Mouse (Mus musculus): Measurements from ENCODE around the gene Egln3.
A peak's percentile ranks its signal among the peaks of the same experiment; 100 is the strongest.

Egln3 gene

GRCm38 (mm10) chr12:54203656-54204045, at the start of gene Egln3:
Egln3 (minus strand) TSS chr12:54203860.
- DNase-seq (ENCODE audit: low read depth, low spot score), result peak; percentile 71
- Histone ChIP-seq H3K36me3 (ENCODE audit: control insufficient read depth, insufficient read depth, low read length, poor library complexity, severe bottlenecking) (no peaks in the 10 kb centered on the region), H3K27me3 (ENCODE audit: control insufficient read depth, insufficient read depth, low read length, poor library complexity, severe bottlenecking) (no peaks in the 10 kb centered on the region; the same call in 1 of the 2 replicates)

DNA sequence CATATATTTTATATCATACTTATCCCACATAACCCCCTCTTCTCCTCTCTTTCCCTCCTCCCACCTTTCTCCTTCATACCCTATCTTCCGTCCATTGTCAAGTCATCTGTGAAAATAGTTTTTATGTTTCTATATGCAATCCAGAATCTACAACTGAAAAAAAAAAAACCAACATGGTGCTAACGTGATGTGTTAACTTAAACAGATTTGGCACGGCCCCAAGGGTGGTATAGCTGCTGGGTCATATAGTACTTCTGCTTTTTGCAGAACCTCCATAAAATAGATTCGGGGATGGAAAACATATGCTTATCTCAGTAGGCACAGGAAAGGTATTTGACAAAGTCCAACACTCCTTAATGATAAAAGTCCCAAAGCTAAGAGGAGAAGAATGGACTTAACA, 49.8 kb upstream of the Egln3 start:
- no peaks in the 10 kb centered on the region for H3K27me3 ChIP-seq (ENCODE audit: control insufficient read depth, insufficient read depth, low read length, poor library complexity, severe bottlenecking)
- DNase-seq (ENCODE audit: low read depth, low spot score), result no peak

DNA sequence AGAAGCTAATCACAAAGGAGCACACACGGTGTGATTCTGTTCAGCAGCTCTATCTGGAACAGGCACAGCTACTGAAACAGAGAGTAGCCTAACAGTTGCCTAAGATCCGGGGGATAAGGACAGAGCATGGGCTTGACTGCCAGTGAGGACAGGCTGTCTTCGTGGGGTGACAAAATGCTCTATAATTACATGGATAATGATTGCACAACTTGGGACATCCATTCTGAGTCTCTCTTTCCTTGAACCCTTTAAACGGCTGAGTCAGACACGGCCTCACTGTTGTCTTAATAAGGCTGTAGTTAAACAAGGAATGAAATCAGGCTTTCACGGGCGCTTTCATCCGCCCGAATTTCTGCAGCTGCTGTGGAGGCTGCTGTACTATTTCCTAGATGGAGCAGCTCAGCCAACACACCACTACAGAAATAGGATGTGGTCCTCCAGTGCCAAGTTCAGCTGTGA, 48.3 kb upstream of the Egln3 start:
- DNase-seq (ENCODE audit: low read depth, low spot score), result no peak
- Histone ChIP-seq H3K36me3 (ENCODE audit: control insufficient read depth, insufficient read depth, low read length, poor library complexity, severe bottlenecking) (no peaks in the 10 kb centered on the region), H3K27me3 (ENCODE audit: control insufficient read depth, insufficient read depth, low read length, poor library complexity, severe bottlenecking) (no peaks in the 10 kb centered on the region)

More for the DNA sequence above, 49.8 kb upstream of the Egln3 start:
- no peaks in the 10 kb centered on the region for H3K36me3 ChIP-seq (ENCODE audit: control insufficient read depth, insufficient read depth, low read length, poor library complexity, severe bottlenecking)

GRCm38 (mm10) chr12:54247835-54248234, 44.2 kb upstream of the Egln3 start:
- DNase-seq (ENCODE audit: low read depth, low spot score), result no peak
- no peaks in the 10 kb centered on the region for H3K27me3 ChIP-seq (ENCODE audit: control insufficient read depth, insufficient read depth, low read length, poor library complexity, severe bottlenecking)
- no peaks in the 10 kb centered on the region for H3K36me3 ChIP-seq (ENCODE audit: control insufficient read depth, insufficient read depth, low read length, poor library complexity, severe bottlenecking)

DNA sequence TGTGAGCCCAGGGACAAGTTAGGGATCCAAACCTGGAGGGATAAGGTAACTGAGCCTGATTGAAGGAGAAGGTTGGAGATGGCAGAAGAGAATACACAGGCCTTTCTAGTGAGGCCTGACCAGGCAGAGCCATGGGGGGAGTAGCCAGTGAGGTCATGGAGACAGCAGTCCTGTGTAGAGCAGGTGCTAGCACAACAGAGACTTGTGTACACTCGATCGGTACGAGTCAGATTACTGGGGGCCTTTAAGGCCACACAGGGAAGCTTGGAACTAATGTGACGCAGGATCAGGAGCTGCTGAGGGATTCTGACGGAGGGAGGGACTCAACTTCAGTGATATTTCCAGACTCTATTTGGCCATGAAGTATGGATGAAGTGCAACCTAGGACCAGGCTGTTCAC, 39.5 kb upstream of the Egln3 start:
- Histone ChIP-seq H3K27me3 (ENCODE audit: control insufficient read depth, insufficient read depth, low read length, poor library complexity, severe bottlenecking) (no peaks in the 10 kb centered on the region), H3K36me3 (ENCODE audit: control insufficient read depth, insufficient read depth, low read length, poor library complexity, severe bottlenecking) (no peaks in the 10 kb centered on the region)
- DNase-seq (ENCODE audit: low read depth, low spot score), result no peak

GRCm38 (mm10) chr12:54241976-54242375, 38.3 kb upstream of the Egln3 start:
- no peak for DNase-seq (ENCODE audit: low read depth, low spot score)

DNA sequence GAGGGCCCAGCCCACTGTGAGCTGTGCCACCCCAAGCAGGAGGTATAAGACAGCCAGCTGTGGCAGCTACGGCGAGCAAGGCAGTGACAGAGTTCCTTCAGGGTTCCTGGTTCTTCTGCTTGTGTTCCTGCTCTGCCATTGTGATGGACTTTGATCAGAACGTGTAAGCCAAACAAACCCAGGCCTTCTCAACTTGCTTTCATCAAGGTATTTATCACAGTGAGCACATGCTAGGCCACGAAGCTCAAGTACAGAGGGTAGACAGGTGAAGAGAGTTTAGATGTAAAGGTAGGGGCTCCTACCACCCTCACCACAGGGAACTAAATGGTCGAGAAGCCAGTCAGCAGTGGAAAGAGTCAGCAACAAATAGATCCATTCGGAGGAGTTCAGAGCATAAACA, 30.1 kb upstream of the Egln3 start:
- DNase-seq (ENCODE audit: low read depth, low spot score), result no peak
- Histone ChIP-seq H3K27me3 (ENCODE audit: control insufficient read depth, insufficient read depth, low read length, poor library complexity, severe bottlenecking) (no peaks in the 10 kb centered on the region), H3K36me3 (ENCODE audit: control insufficient read depth, insufficient read depth, low read length, poor library complexity, severe bottlenecking) (no peaks in the 10 kb centered on the region)

More at GRCm38 (mm10) chr12:54241976-54242375, 38.3 kb upstream of the Egln3 start:
- Histone ChIP-seq H3K27me3 (ENCODE audit: control insufficient read depth, insufficient read depth, low read length, poor library complexity, severe bottlenecking) (no peaks in the 10 kb centered on the region), H3K36me3 (ENCODE audit: control insufficient read depth, insufficient read depth, low read length, poor library complexity, severe bottlenecking) (no peaks in the 10 kb centered on the region)

DNA sequence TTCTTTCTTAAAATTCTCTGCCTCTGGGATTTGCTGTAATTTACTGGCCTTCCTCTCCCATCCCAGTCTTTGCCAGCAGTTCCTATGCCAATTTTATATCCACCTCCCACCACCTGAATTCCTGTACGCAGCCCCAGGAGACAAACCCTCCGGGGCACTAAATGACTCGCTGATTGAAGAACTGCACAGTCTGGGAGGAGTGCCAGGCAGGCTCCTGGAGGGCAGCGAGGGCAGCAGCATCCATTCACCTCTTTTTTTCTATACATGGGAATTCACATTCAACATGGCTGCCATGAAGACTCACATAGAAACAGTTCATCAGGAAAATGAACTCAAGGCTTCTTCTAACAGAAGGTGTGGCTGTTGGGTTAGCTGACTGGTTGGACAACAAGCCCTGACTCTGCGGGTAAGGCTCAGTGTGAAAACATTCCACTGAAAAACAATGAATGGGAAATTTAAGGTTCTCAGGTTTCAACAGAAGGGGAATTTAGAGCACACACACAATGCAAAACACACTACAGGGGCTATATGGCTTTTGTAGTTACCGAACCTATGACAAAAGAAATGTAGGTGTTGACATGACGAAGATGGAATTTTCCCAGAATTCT, 29.4 kb upstream of the Egln3 start:
- Histone ChIP-seq H3K27me3 (ENCODE audit: control insufficient read depth, insufficient read depth, low read length, poor library complexity, severe bottlenecking) (no peaks in the 10 kb centered on the region), H3K36me3 (ENCODE audit: control insufficient read depth, insufficient read depth, low read length, poor library complexity, severe bottlenecking) (no peaks in the 10 kb centered on the region)
- DNase-seq (ENCODE audit: low read depth, low spot score), result no peak

DNA sequence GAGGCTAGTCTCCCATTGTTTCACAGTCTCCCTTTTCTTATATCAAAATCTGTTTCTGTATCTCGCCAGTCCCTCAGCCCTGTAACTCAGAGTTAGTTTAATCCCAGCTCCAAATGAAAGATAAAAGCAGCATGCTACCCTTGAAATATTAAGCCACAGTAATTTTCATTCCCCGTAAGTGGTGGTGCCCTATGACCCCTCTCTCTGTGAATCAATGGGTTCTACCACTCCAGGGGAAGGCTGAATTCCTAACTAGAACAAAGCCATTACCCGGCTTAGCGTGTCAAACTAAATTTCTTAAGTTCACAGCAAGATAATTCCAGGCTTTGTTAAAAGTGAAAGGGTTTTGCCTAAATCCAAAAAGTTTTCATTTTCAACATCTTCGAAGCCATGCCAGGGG, 28.8 kb upstream of the Egln3 start:
- no peak for DNase-seq (ENCODE audit: low read depth, low spot score)
- no peaks in the 10 kb centered on the region for H3K27me3 ChIP-seq (ENCODE audit: control insufficient read depth, insufficient read depth, low read length, poor library complexity, severe bottlenecking)

DNA sequence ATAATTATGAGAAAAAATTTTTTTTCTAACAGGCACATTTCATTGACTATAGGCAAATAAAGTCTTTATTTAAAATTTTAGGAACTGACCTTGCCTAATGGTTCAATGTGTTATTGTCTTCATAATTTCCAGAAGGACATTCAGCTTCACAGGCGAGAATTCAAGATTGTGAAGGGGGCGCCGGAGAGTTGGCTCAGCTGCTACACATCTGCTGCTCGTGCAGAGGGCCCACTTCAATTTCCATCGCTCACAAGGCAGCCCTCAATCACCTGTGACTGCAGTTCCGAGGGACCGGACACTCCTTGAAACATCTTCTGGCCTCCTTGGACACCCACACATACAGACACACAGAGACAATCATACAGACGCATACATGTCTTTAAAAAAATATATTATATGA, 23.9 kb upstream of the Egln3 start:
- Histone ChIP-seq H3K27me3 (ENCODE audit: control insufficient read depth, insufficient read depth, low read length, poor library complexity, severe bottlenecking) (no peaks in the 10 kb centered on the region), H3K36me3 (ENCODE audit: control insufficient read depth, insufficient read depth, low read length, poor library complexity, severe bottlenecking) (no peaks in the 10 kb centered on the region)
- no peak for DNase-seq (ENCODE audit: low read depth, low spot score)

More for the DNA sequence above, 28.8 kb upstream of the Egln3 start:
- no peaks in the 10 kb centered on the region for H3K36me3 ChIP-seq (ENCODE audit: control insufficient read depth, insufficient read depth, low read length, poor library complexity, severe bottlenecking)

DNA sequence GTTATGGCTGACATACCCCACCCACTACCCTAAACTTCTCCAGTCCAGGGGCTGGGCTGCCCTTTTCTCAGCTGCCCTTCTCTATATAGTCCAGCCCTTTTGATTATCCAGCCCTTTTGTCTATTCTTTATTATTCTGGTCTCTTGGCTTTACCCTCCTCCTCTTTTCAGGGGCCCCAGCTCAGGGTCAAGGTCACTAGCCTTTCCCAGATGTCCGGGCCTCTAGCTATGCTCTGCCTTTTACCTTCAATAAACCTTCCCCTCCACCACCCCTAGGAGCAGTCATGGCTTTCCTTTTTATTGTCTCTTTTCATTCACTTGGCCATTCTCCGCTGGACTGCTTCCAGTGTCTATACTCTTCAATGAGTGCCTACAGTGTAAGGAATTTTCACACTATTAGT, 22.7 kb upstream of the Egln3 start:
- no peaks in the 10 kb centered on the region for H3K36me3 ChIP-seq (ENCODE audit: control insufficient read depth, insufficient read depth, low read length, poor library complexity, severe bottlenecking)
- no peak for DNase-seq (ENCODE audit: low read depth, low spot score)
- H3K27me3 ChIP-seq (ENCODE audit: control insufficient read depth, insufficient read depth, low read length, poor library complexity, severe bottlenecking), result no peaks in the 10 kb centered on the region

GRCm38 (mm10) chr12:54225610-54226009, 21.9 kb upstream of the Egln3 start:
- H3K27me3 ChIP-seq (ENCODE audit: control insufficient read depth, insufficient read depth, low read length, poor library complexity, severe bottlenecking), result no peaks in the 10 kb centered on the region
- H3K36me3 ChIP-seq (ENCODE audit: control insufficient read depth, insufficient read depth, low read length, poor library complexity, severe bottlenecking), result no peaks in the 10 kb centered on the region
- no peak for DNase-seq (ENCODE audit: low read depth, low spot score)

DNA sequence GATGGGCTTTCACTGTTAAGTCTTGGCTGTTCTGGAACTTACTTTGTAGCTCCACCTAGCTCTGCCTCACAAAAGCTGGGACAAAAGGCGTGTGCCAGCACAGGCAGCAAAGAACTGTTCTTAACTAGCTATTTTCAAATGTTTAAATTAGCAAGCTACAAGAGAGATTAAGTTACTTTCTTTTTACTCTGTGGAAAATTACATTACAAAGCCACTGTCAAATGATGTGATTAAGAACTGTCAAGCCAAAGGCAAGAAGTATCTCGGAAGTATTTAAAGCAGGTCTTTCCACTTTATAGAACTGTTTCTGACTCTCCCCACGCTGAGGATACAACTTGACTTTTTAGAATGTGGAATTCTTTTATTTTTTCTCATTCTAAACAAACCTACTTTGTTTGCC, 21.4 kb upstream of the Egln3 start:
- no peaks in the 10 kb centered on the region for H3K36me3 ChIP-seq (ENCODE audit: control insufficient read depth, insufficient read depth, low read length, poor library complexity, severe bottlenecking)
- DNase-seq (ENCODE audit: low read depth, low spot score), result no peak

DNA sequence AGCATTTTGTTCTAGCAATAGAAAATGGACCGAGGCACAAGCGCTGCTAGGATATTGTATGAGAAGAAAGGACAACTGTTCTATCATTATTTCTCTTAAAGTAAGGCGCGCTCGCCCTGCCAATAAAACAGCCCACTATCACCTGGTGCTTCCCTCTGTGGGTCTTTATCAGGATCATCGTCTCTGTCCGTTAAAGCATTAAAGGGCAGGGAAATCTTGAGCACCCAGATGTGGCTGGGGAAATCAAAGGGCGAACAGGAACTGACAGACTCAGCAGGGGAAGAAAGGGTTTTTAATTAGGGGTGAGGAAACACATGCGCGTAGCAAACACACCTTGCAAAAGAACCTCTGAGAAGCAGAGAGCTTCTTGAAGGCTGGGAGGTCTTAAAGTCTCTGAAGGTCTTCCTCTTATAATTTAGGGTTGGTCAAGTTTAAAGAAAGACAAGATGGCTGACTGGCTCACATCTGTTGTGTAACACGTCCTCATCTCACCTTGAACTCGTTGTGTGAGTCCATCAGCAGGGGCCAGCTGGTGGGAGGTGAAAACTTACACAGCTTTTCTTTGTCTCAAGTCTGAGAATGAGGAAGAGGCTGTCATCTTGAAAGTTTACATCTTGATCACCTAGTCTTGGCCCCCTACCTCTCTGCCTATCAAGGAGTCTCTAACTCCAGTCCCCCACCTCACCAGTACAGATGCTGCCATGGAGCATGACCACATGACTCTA, 18.5 kb upstream of the Egln3 start:
- H3K36me3 ChIP-seq (ENCODE audit: control insufficient read depth, insufficient read depth, low read length, poor library complexity, severe bottlenecking), result no peaks in the 10 kb centered on the region
- no peak for DNase-seq (ENCODE audit: low read depth, low spot score)
- no peaks in the 10 kb centered on the region for H3K27me3 ChIP-seq (ENCODE audit: control insufficient read depth, insufficient read depth, low read length, poor library complexity, severe bottlenecking)

More for the DNA sequence above, 21.4 kb upstream of the Egln3 start:
- H3K27me3 ChIP-seq (ENCODE audit: control insufficient read depth, insufficient read depth, low read length, poor library complexity, severe bottlenecking), result no peaks in the 10 kb centered on the region

GRCm38 (mm10) chr12:54216673-54217072, 13.0 kb upstream of the Egln3 start:
- no peak for DNase-seq (ENCODE audit: low read depth, low spot score)
- Histone ChIP-seq H3K27me3 (ENCODE audit: control insufficient read depth, insufficient read depth, low read length, poor library complexity, severe bottlenecking) (no peaks in the 10 kb centered on the region), H3K36me3 (ENCODE audit: control insufficient read depth, insufficient read depth, low read length, poor library complexity, severe bottlenecking) (no peaks in the 10 kb centered on the region)

All from splenic B cell, adult 2 months (primary cell).